Mouse (Mus musculus): ENCODE measurements at regions not wholly inside any gene's neighbourhood (a gene's known extent, or its start where the extent isn't known, plus 50 kb on each side); places are given as distances from the start of the nearest gene placed in this dataset.
A peak's percentile ranks its signal among the peaks of the same experiment; 100 is the strongest.

DNA sequence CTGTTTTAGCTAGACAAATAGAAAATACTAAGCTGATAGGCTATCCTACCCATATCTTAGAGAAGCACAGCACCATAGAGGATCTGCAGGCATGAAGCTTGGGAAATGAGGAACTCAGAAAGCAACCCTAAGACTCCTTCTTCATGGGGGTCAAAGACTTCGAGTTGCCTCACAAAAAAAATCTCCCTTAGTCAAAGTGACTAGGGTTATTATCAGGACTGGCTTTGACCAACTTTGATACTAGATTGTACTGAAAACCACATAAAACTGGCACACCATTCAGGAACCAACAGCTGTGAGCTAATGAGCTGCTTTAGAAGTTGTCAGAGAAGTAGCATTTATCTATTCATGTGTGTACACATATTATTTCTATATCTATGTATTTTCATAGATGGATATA lies 931.2 kb upstream of the Gm7489 start:
- WGBS, result 31% methylated on average over 1 of the region's 1 CpGs
- H3K4me1 ChIP-seq (ENCODE audit: control insufficient read depth, insufficient read depth, insufficient read length, low read length), result peaks cover 15% of the 10 kb centered on the region; the same call in 1 of the 2 replicates
- TF ChIP-seq POLR2A (IDR thresholded peaks at IDR 0.05; ENCODE audit: low read depth, low read length) (no peak), CTCF (IDR thresholded peaks at IDR 0.05; ENCODE audit: extremely low read depth, insufficient read length, insufficient replicate concordance, low read depth, low read length) (no peak)

DNA sequence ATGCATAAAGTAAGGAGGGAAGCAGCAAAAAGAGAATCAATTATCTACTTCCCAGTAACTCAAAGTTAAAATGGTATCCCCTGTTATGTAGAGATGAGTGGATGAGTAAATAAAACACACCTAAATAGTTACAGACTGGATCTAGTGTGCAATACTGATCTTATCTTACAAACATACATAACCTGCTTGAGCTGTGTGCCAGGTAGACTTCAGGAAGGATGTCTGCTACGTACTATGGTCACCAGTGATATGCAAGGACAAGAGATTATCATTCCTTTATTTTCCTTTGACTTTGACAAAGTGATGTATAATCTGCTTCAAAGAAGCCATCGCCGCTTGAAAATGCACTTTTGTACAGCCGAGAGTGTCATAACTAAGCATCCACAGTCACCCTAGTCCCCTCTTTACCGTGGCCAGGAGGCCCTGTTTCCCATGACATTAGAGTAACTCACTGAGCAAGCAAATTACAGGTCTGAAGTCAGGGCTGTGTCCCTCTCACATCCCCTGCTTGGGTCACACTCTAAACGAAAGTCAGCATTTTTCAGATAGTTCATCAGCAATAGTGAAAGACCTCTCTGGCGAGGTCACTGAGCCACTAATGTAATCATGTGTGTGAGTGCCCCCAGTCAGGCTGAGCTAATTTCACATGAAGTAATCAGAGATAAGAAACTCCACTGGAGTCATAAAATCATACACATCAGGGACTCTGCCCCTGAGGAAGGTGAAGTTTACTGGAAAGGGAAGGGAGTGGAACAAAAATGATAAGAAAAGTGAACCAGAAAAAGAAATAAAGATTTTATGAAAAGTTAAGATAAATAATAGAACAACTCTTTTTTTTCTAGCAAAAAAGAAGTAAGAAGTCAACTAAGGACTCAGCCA lies 929.8 kb upstream of the Gm7489 start:
- H3K4me3 ChIP-seq (ENCODE audit: low read depth, low read length), result no peak overlapping the region
- peak overlapping the region; percentile 84 for H3K27ac ChIP-seq (ENCODE audit: insufficient read depth, low read depth, low read length)
- no peaks in the 10 kb centered on the region for H3K27me3 ChIP-seq (ENCODE audit: control insufficient read depth, insufficient read depth, low read length)
- peaks cover 17% of the 10 kb centered on the region; the same call in 1 of the 2 replicates for H3K4me1 ChIP-seq (ENCODE audit: control insufficient read depth, insufficient read depth, insufficient read length, low read length)
- 20% methylated on average over 7 of the region's 7 CpGs for WGBS
- H3K36me3 ChIP-seq (ENCODE audit: control insufficient read depth, insufficient read depth, low read length), result no peaks in the 10 kb centered on the region
- TF ChIP-seq CTCF (IDR thresholded peaks at IDR 0.05; ENCODE audit: extremely low read depth, insufficient read length, insufficient replicate concordance, low read depth, low read length), result no peak
- TF ChIP-seq POLR2A (IDR thresholded peaks at IDR 0.05; ENCODE audit: low read depth, low read length), result no peak

More for the DNA sequence above, 931.2 kb upstream of the Gm7489 start:
- Histone ChIP-seq H3K4me3 (ENCODE audit: low read depth, low read length) (no peak overlapping the region), H3K27me3 (ENCODE audit: control insufficient read depth, insufficient read depth, low read length) (no peaks in the 10 kb centered on the region), H3K27ac (ENCODE audit: insufficient read depth, low read depth, low read length) (no peak overlapping the region; the same call in 1 of the 2 replicates), H3K36me3 (ENCODE audit: control insufficient read depth, insufficient read depth, low read length) (no peaks in the 10 kb centered on the region)

DNA sequence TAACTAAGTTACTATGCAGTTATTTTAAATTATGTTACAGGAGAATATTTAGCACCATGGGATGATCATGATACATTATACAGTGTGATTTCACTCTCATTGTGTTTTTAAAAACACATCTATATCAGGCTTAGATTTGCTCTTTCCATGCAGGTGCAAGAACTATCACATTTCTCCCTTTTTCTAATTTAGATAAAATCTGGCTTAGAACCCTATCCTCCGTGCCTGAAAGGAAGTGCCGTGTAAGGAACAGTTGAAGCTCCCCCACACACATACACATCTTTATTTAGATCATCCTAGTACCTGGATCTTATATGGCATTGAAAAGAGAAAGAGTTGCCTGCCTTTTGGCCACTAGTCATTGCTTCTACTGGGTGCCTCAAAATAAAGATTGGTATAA lies 925.0 kb upstream of the Gm7489 start:
- no peak for TF ChIP-seq POLR2A (IDR thresholded peaks at IDR 0.05; ENCODE audit: low read depth, low read length)
- no peak for TF ChIP-seq CTCF (IDR thresholded peaks at IDR 0.05; ENCODE audit: extremely low read depth, insufficient read length, insufficient replicate concordance, low read depth, low read length)
- WGBS, result 84% methylated on average over 2 of the region's 2 CpGs
- no peak overlapping the region for H3K4me3 ChIP-seq (ENCODE audit: low read depth, low read length)

DNA sequence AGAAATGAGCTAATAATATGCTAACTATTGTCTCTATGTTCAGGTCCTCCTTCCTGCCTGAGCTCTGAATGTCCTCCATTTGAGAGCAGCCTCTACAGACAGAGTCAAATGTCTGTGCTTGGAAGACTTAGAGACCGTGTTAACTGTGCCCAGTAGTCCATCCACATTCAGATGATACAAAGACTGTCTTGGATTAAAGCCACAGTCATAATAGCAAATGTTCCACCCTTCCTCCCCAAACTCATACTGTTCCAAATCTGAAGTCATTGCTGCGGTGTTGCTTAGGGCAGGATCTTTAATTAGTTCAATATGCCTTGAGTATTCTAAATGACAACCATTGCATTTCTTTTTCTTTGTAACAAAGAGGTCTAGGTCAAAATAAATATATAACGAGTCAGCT lies 923.2 kb upstream of the Gm7489 start:
- H3K4me1 ChIP-seq (ENCODE audit: control insufficient read depth, insufficient read depth, insufficient read length, low read length), result peaks cover 3% of the 10 kb centered on the region

More for the DNA sequence above, 925.0 kb upstream of the Gm7489 start:
- H3K27ac ChIP-seq (ENCODE audit: insufficient read depth, low read depth, low read length), result no peak overlapping the region
- no peaks in the 10 kb centered on the region for H3K36me3 ChIP-seq (ENCODE audit: control insufficient read depth, insufficient read depth, low read length)
- peaks cover 7% of the 10 kb centered on the region for H3K4me1 ChIP-seq (ENCODE audit: control insufficient read depth, insufficient read depth, insufficient read length, low read length)
- no peaks in the 10 kb centered on the region for H3K27me3 ChIP-seq (ENCODE audit: control insufficient read depth, insufficient read depth, low read length)

DNA sequence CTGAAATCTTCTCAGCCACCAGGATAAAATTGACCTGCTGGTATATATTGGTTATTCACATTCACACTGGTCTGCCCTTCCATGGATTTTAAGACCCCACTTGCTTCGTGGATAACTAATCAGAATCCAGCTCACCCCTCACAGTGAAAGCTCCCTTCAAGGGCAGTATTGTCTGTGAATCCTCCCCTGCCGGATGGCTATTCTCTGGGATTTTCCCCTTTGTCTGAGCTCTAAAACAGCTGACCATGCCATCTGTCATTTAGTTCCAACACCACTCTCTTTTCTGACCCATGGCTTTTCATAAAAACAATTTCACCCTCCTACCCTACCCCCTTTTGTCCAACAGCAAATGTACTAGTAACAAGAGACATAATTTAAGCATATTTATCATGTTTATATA lies 920.8 kb upstream of the Gm7489 start:
- TF ChIP-seq CTCF (IDR thresholded peaks at IDR 0.05; ENCODE audit: extremely low read depth, insufficient read length, insufficient replicate concordance, low read depth, low read length), result no peak
- TF ChIP-seq POLR2A (IDR thresholded peaks at IDR 0.05; ENCODE audit: low read depth, low read length), result no peak
- peaks cover 4% of the 10 kb centered on the region for H3K4me1 ChIP-seq (ENCODE audit: control insufficient read depth, insufficient read depth, insufficient read length, low read length)
- H3K4me3 ChIP-seq (ENCODE audit: low read depth, low read length), result no peak overlapping the region
- 75% methylated on average over 2 of the region's 2 CpGs for WGBS
- H3K36me3 ChIP-seq (ENCODE audit: control insufficient read depth, insufficient read depth, low read length), result no peaks in the 10 kb centered on the region
- no peak overlapping the region for H3K27ac ChIP-seq (ENCODE audit: insufficient read depth, low read depth, low read length)
- no peaks in the 10 kb centered on the region for H3K27me3 ChIP-seq (ENCODE audit: control insufficient read depth, insufficient read depth, low read length)

More for the DNA sequence above, 923.2 kb upstream of the Gm7489 start:
- Histone ChIP-seq H3K4me3 (ENCODE audit: low read depth, low read length) (no peak overlapping the region), H3K36me3 (ENCODE audit: control insufficient read depth, insufficient read depth, low read length) (no peaks in the 10 kb centered on the region), H3K27me3 (ENCODE audit: control insufficient read depth, insufficient read depth, low read length) (no peaks in the 10 kb centered on the region), H3K27ac (ENCODE audit: insufficient read depth, low read depth, low read length) (no peak overlapping the region)
- WGBS, result 83% methylated on average over 3 of the region's 3 CpGs
- TF ChIP-seq POLR2A (IDR thresholded peaks at IDR 0.05; ENCODE audit: low read depth, low read length), result no peak
- TF ChIP-seq CTCF (IDR thresholded peaks at IDR 0.05; ENCODE audit: extremely low read depth, insufficient read length, insufficient replicate concordance, low read depth, low read length), result no peak

DNA sequence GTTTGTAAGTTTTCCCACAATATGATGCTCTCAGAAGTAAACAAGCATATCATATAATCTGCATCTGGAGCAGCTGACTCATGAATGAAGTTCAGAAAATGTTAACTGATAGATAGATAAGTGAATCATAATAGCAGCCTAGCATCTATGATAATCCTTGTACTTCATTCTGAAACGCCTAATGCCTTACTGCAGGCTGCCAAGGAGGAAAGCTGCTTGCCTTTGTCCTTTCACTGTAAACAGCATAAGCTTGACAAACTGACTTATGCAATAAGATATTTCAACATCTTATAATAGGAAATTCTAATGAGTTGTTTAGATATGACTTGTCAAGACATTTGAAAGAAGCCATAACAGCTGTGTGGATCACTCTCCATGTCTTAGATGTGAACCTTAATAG lies 920.3 kb upstream of the Gm7489 start:
- Histone ChIP-seq H3K27ac (ENCODE audit: insufficient read depth, low read depth, low read length) (no peak overlapping the region), H3K4me1 (ENCODE audit: control insufficient read depth, insufficient read depth, insufficient read length, low read length) (peaks cover 3% of the 10 kb centered on the region), H3K36me3 (ENCODE audit: control insufficient read depth, insufficient read depth, low read length) (no peaks in the 10 kb centered on the region), H3K4me3 (ENCODE audit: low read depth, low read length) (no peak overlapping the region), H3K27me3 (ENCODE audit: control insufficient read depth, insufficient read depth, low read length) (no peaks in the 10 kb centered on the region)
- WGBS, result 21% methylated on average over 1 of the region's 1 CpGs
- TF ChIP-seq CTCF (IDR thresholded peaks at IDR 0.05; ENCODE audit: extremely low read depth, insufficient read length, insufficient replicate concordance, low read depth, low read length) (no peak), POLR2A (IDR thresholded peaks at IDR 0.05; ENCODE audit: low read depth, low read length) (no peak)

DNA sequence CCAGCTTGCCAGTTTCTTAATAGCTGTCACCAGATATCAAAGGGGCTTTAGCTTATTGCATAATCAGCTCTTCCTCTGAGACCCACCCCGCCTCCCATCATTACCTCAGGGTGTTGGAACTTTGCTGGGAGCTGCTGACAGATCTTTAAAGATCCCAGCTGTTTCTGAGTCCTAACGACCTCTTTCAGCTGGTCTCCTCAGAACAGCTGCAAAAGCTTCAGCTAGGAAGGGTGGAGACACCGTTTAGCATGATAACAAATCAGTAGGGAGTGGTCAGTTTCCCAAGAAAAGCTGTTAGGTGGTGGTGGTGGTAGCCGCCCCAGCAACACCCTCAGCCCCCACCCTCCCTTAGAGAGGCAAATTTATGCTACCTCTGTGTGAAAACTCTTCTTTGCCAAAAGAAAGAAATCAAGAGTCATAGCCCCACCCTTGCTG lies 916.9 kb upstream of the Gm7489 start:
- Histone ChIP-seq H3K36me3 (ENCODE audit: control insufficient read depth, insufficient read depth, low read length) (no peaks in the 10 kb centered on the region), H3K4me3 (ENCODE audit: low read depth, low read length) (no peak overlapping the region), H3K27ac (ENCODE audit: insufficient read depth, low read depth, low read length) (no peak overlapping the region), H3K4me1 (ENCODE audit: control insufficient read depth, insufficient read depth, insufficient read length, low read length) (peaks cover 3% of the 10 kb centered on the region), H3K27me3 (ENCODE audit: control insufficient read depth, insufficient read depth, low read length) (no peaks in the 10 kb centered on the region)
- WGBS, result 5% methylated on average over 4 of the region's 4 CpGs
- TF ChIP-seq POLR2A (IDR thresholded peaks at IDR 0.05; ENCODE audit: low read depth, low read length) (no peak), CTCF (IDR thresholded peaks at IDR 0.05; ENCODE audit: extremely low read depth, insufficient read length, insufficient replicate concordance, low read depth, low read length) (no peak)

Measured in small intestine, adult 2 months (tissue).